Mouse (Mus musculus) spleen, adult 2 months (tissue): Measurements from ENCODE around the gene Ankfy1. TPM values are rescaled to one million over a fixed set of nuclear protein-coding genes. Genes with fewer than 3 reads are reported as not detected.
"Not testable (repeated sequence)": the region's sequence is repeated elsewhere in the genome, so short reads cannot be mapped to it uniquely, and the experiment has no call there.

ENCODE experiments used
- DNase-seq, 2 experiments: peaks; one replicate each; pipeline versions ENCODE4 v3.0.0 to v3.0.0-alpha.2; 2012 to 2021; ENCODE audit warnings: low spot score in 2 of 2, low read depth in 1 of 2
- H3K27ac ChIP-seq: fragments of 200-500 bp; 2 replicates; pipeline ENCODE4 v1.5.1; 2012; ENCODE audit warnings: low read length, inconsistent platforms; ENCODE audit not compliant: insufficient read depth
- H3K27me3 ChIP-seq: fragments of 200-500 bp; 2 replicates; pipeline ENCODE4 v1.6.1; 2012; ENCODE audit warnings: mild to moderate bottlenecking, moderate library complexity, low read length, inconsistent platforms; ENCODE audit not compliant: control insufficient read depth, insufficient read depth
- H3K36me3 ChIP-seq: fragments of 200-500 bp; 2 replicates; pipeline ENCODE4 v1.6.1; 2012; ENCODE audit warnings: mild to moderate bottlenecking, low read length, inconsistent platforms; ENCODE audit not compliant: control insufficient read depth, insufficient read depth
- H3K4me1 ChIP-seq: fragments of 200-500 bp; 2 replicates; pipeline ENCODE4 v1.6.1; 2011; ENCODE audit warnings: inconsistent platforms; ENCODE audit not compliant: control insufficient read depth, insufficient read depth, insufficient read length
- H3K4me3 ChIP-seq: fragments of 200-500 bp; 2 replicates; pipeline ENCODE4 v1.5.1; 2011; ENCODE audit warnings: mild to moderate bottlenecking, inconsistent platforms; ENCODE audit not compliant: insufficient read depth, insufficient read length; ENCODE audit errors: extremely low read depth
- CTCF ChIP-seq: fragments of 200-500 bp; IDR thresholded peaks from 2 replicates; pipeline ENCODE4 v1.5.1; 2011; ENCODE audit warnings: mild to moderate bottlenecking, inconsistent platforms; ENCODE audit not compliant: insufficient read depth, insufficient read length, insufficient replicate concordance; ENCODE audit errors: extremely low read depth
- POLR2A ChIP-seq: fragments of 200-500 bp; IDR thresholded peaks from 2 replicates; pipeline ENCODE4 v1.6.1; 2011; ENCODE audit warnings: low read depth, low read length, inconsistent platforms
- WGBS: fragments of 180-500 bp; shearing (Covaris S2); methylation state at CpG from one replicate; pipeline ENCODE4 v1.1.7; 2018; 5-methylcytosine and 5-hydroxymethylcytosine counted together
- polyA plus RNA-seq: library from polyadenylated mRNA; depleted of rRNA; stranded (reverse); fragments of >200 nt; gene quantifications from 2 replicates; pipeline ENCODE4 v1.2.3, GENCODE M21; 2012

Ankfy1 gene
- polyA plus RNA-seq, 1 experiment: 25.4 TPM

DNA sequence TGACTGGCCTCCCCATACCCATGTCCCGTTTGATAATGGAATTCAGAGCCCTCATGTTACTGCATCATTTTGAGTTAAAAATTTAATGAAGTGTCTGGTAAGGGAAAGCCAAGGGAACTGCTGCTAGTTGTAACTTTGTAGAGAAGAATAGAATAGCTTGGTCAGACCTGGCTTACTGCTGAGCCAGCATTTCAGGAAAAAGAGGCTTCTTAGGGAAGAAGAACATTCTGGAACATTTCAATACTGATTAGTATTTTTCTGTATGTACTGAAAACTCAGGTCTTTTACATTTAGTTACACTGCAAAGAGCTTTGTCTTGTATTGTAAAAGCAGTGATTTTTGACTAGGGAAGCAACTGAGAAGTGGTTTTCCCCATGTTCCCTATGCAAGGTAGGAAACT, 71.0 kb downstream of the Ankfy1 start:
- Histone ChIP-seq H3K4me3 (no peak overlapping the region), H3K4me1 (no peaks in the 10 kb centered on the region), H3K27ac (no peak overlapping the region), H3K36me3 (peaks cover 58% of the 10 kb centered on the region), H3K27me3 (no peaks in the 10 kb centered on the region)
- 87% methylated on average over 1 of the region's 1 CpGs for WGBS
- TF ChIP-seq CTCF (no peak), POLR2A (no peak)
- DNase-seq: no peak

- no peak for DNase-seq
- Histone ChIP-seq H3K4me3 (no peak overlapping the region), H3K27me3 (no peaks in the 10 kb centered on the region), H3K36me3 (peaks cover 49% of the 10 kb centered on the region), H3K4me1 (no peaks in the 10 kb centered on the region), H3K27ac (no peak overlapping the region)
- TF ChIP-seq POLR2A: no peak
- TF ChIP-seq CTCF: no peak
- 98% methylated on average over 4 of the region's 4 CpGs for WGBS
These were observed 74.5 kb downstream of the Ankfy1 start for GRCm38 (mm10) chr11:72764270-72764669.

GRCm38 (mm10) chr11:72767716-72768115, 77.9 kb downstream of the Ankfy1 start:
- TF ChIP-seq CTCF (no peak), POLR2A (no peak)
- Histone ChIP-seq H3K27ac (no peak overlapping the region), H3K27me3 (no peaks in the 10 kb centered on the region), H3K4me3 (no peak overlapping the region), H3K36me3 (peaks cover 28% of the 10 kb centered on the region), H3K4me1 (no peaks in the 10 kb centered on the region)
- DNase-seq: no peak
- WGBS: 94% methylated on average over 8 of the region's 8 CpGs

- TF ChIP-seq CTCF (no peak), POLR2A (no peak)
- Histone ChIP-seq H3K27me3 (no peaks in the 10 kb centered on the region), H3K4me3 (no peak overlapping the region), H3K27ac (no peak overlapping the region), H3K36me3 (peaks cover 21% of the 10 kb centered on the region), H3K4me1 (no peaks in the 10 kb centered on the region)
- WGBS: 97% methylated on average over 3 of the region's 3 CpGs
- no peak for DNase-seq
These were observed 79.3 kb downstream of the Ankfy1 start for GRCm38 (mm10) chr11:72769061-72769460.

DNA sequence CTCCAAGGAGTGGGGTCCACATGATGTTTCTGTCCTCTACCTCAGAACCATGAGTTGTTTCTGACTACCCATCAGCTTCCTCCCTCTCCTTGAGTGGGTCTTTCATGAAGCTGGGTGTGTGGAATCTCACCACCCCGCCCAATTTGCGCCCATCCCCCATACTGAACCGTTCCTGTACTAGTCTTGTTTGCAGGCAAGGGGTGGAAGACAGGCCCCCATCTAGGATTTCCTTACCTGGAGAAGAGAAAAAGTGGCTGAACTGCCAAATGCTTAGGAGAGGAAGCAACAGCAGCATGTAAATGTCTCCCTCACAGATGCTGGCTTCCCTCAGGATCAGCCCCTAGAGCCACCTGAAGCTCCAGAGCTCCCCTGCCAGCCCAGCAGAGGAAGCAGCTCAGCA, 80.5 kb downstream of the Ankfy1 start:
- Histone ChIP-seq H3K27ac (no peak overlapping the region), H3K4me1 (no peaks in the 10 kb centered on the region), H3K4me3 (no peak overlapping the region), H3K27me3 (no peaks in the 10 kb centered on the region), H3K36me3 (peaks cover 15% of the 10 kb centered on the region)
- no peak for TF ChIP-seq CTCF
- 97% methylated on average over 3 of the region's 3 CpGs for WGBS
- no peak for DNase-seq

GRCm38 (mm10) chr11:72770816-72771215, 81.0 kb downstream of the Ankfy1 start:
- Histone ChIP-seq H3K27me3 (no peaks in the 10 kb centered on the region), H3K27ac (no peak overlapping the region), H3K4me1 (no peaks in the 10 kb centered on the region), H3K4me3 (no peak overlapping the region), H3K36me3 (peaks cover 15% of the 10 kb centered on the region)
- no peak for TF ChIP-seq POLR2A
- TF ChIP-seq CTCF: no peak
- no peak for DNase-seq
- WGBS: 94% methylated on average over 5 of the region's 5 CpGs

GRCm38 (mm10) chr11:72771461-72771860, 81.7 kb downstream of the Ankfy1 start:
- TF ChIP-seq POLR2A (no peak), CTCF (no peak)
- WGBS: 88% methylated on average over 4 of the region's 4 CpGs

DNA sequence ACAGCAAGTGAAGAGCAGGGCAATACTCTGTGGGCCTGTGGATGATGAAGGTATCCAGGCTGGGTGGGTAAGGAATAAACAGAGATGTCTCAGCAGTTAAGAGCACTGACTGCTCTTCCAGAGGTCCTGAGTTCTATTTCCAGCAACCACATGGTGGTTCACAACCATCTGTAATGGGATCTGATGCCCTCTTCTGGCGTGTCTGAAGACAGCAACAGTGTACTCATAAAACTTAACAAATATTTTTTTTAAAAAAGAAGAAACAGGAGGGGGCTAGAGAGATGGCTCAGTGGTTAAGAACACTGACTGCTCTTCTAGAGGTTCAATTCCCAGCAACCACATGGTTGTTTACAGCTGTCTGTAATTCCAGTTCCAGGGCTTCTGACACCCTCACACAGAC, 82.8 kb downstream of the Ankfy1 start:
- not testable (repeated sequence) for H3K27me3 ChIP-seq, H3K4me3 ChIP-seq, H3K27ac ChIP-seq, DNase-seq, H3K36me3 ChIP-seq, H3K4me1 ChIP-seq
- 48% methylated on average over 1 of the region's 1 CpGs for WGBS

More at GRCm38 (mm10) chr11:72771461-72771860, 81.7 kb downstream of the Ankfy1 start:
- Histone ChIP-seq H3K4me1 (no peaks in the 10 kb centered on the region), H3K4me3 (no peak overlapping the region), H3K27ac (no peak overlapping the region), H3K36me3 (peaks cover 15% of the 10 kb centered on the region), H3K27me3 (no peaks in the 10 kb centered on the region)
- DNase-seq: no peak
